ENCODE assay signal across 9 mouse cellular contexts in the genomic region with DNA sequence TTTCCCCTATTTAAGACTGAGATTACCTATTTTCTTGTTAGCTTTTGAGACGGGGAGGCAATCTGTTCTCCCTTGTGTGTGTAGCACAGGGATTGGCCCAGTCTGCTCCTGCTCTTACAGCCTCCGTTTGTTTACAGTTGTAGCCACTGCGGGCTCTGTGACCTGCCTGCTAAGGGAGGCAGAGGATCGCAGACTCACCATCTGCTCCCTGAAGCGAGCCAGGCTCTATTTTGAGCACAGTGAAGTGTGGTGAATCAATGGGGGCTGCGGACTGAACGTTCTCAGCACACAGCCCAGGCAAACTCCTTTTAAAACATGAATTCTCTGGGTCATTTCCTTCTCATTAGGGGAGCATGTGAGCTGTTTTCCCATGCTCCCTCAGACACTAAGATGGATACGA. TPM values are rescaled to one million over a fixed set of nuclear protein-coding genes. Genes with fewer than 3 reads are reported as not detected.
DNase-seq lines count a peak whose midpoint lies in the region; ATAC-seq and TF ChIP-seq lines count a peak whose summit lies in the region.
"Had no signal": no experiment of that assay in that cellular context is flagged by ENCODE, and none has a peak within 500 bp of the region (broad histone marks: within the 10 kb centered on the region; RNA-seq: fewer than 3 reads in every experiment).

No protein-coding gene starts in this region.

- H3K9me3 ChIP-seq in heart, embryonic 10.5 days: no peaks in the 10 kb centered on the region
- no peaks in the 10 kb centered on the region for H3K9me3 ChIP-seq in heart, postnatal 0 days (replicated peaks; ENCODE audit: control insufficient read depth, low read length)
- H3K9me3 ChIP-seq in midbrain, embryonic 14.5 days (ENCODE audit: control insufficient read depth, low read length): no peaks in the 10 kb centered on the region
- no peaks in the 10 kb centered on the region for H3K9me3 ChIP-seq in limb, embryonic 10.5 days (replicated peaks)

- peaks cover 7% of the 10 kb centered on the region; the same call in 1 of the 2 replicates for H3K36me3 ChIP-seq in heart, embryonic 10.5 days
- peaks cover 7% of the 10 kb centered on the region; the same call in 1 of the 2 replicates for H3K36me3 ChIP-seq in heart, postnatal 0 days (replicated peaks; ENCODE audit: control insufficient read depth, insufficient read depth, low read length)
- peaks cover 26% of the 10 kb centered on the region for H3K36me3 ChIP-seq in midbrain, embryonic 14.5 days (ENCODE audit: control insufficient read depth, insufficient read depth, low read length)
- peaks cover 61% of the 10 kb centered on the region for H3K36me3 ChIP-seq in limb, embryonic 10.5 days

- peak overlapping the region; percentile 13; the same call in 1 of the 2 replicates for H3K4me2 ChIP-seq in heart, postnatal 0 days (ENCODE audit: low read depth, low read length)
- H3K4me2 ChIP-seq in midbrain, embryonic 14.5 days (ENCODE audit: low read length): no peak overlapping the region

- no peak for TF ChIP-seq CTCF in heart, postnatal 0 days (IDR thresholded peaks at IDR 0.05; ENCODE audit: low read depth)

- H3K4me1 ChIP-seq in heart, embryonic 10.5 days: peaks cover 29% of the 10 kb centered on the region
- peaks cover 8% of the 10 kb centered on the region; the same call in 1 of the 2 replicates for H3K4me1 ChIP-seq in heart, postnatal 0 days (ENCODE audit: control insufficient read depth, insufficient read depth)
- H3K4me1 ChIP-seq in midbrain, embryonic 14.5 days (ENCODE audit: control insufficient read depth, insufficient read depth, low read length): no peaks in the 10 kb centered on the region
- no peaks in the 10 kb centered on the region for H3K4me1 ChIP-seq in limb, embryonic 10.5 days

- H3K27me3 ChIP-seq in heart, embryonic 10.5 days (ENCODE audit: insufficient read depth, poor library complexity, severe bottlenecking): no peaks in the 10 kb centered on the region
- no peaks in the 10 kb centered on the region for H3K27me3 ChIP-seq in heart, postnatal 0 days (ENCODE audit: control insufficient read depth, insufficient read depth, low read length)
- H3K27me3 ChIP-seq in midbrain, embryonic 14.5 days (ENCODE audit: control insufficient read depth, insufficient read depth, low read length): no peaks in the 10 kb centered on the region
- no peaks in the 10 kb centered on the region for H3K27me3 ChIP-seq in limb, embryonic 10.5 days (ENCODE audit: low read depth, poor library complexity, severe bottlenecking)

- peak; percentile 34; the same call in 1 of the 2 replicates for ATAC-seq in heart, postnatal 0 days (ENCODE audit: insufficient read depth, low read depth)
- ATAC-seq in midbrain, embryonic 14.5 days (ENCODE audit: low FRiP score, low TSS enrichment): no peak

- WGBS in heart, embryonic 10.5 days: 26% methylated on average over 8 of the region's 8 CpGs
- 23% methylated on average over 8 of the region's 8 CpGs for WGBS in heart, postnatal 0 days
- 46% methylated on average over 8 of the region's 8 CpGs for WGBS in midbrain, embryonic 14.5 days
- 29% methylated on average over 8 of the region's 8 CpGs for WGBS in limb, embryonic 10.5 days

- peak; percentile 93 for DNase-seq in heart, adult 11 months
- DNase-seq in heart, embryonic 10.5 days (ENCODE audit: low spot score): no peak
- DNase-seq in cerebellum, adult 9-11 months: peak; percentile 91
- DNase-seq in heart, postnatal 0 days (ENCODE audit: low spot score): peak; percentile 14
- DNase-seq in midbrain, embryonic 14.5 days: peak; percentile 35
- no peak for DNase-seq in limb, embryonic 10.5 days (ENCODE audit: low spot score)
- DNase-seq in urinary bladder, postnatal 25 days (ENCODE audit: low spot score): no peak
- no peak for DNase-seq in testis, postnatal 10 days (ENCODE audit: low spot score)

- no peak overlapping the region for H3K9ac ChIP-seq in heart, postnatal 0 days (replicated peaks; ENCODE audit: low read depth, low read length)
- no peak overlapping the region for H3K9ac ChIP-seq in midbrain, embryonic 14.5 days (replicated peaks; ENCODE audit: low read length)

- no peak overlapping the region for H3K4me3 ChIP-seq in heart, embryonic 10.5 days
- H3K4me3 ChIP-seq in heart, postnatal 0 days (ENCODE audit: low read depth, low read length): no peak overlapping the region
- H3K4me3 ChIP-seq in midbrain, embryonic 14.5 days (replicated peaks; ENCODE audit: low read depth, low read length): no peak overlapping the region
- no peak overlapping the region for H3K4me3 ChIP-seq in limb, embryonic 10.5 days

- no peak overlapping the region for H3K27ac ChIP-seq in heart, embryonic 10.5 days
- peak overlapping the region; percentile 40; the same call in 1 of the 2 replicates for H3K27ac ChIP-seq in heart, postnatal 0 days (ENCODE audit: low read depth)
- peak overlapping the region; percentile 32; the same call in 1 of the 2 replicates for H3K27ac ChIP-seq in midbrain, embryonic 14.5 days (replicated peaks; ENCODE audit: low read depth, low read length)
- H3K27ac ChIP-seq in limb, embryonic 10.5 days: no peak overlapping the region

- no peak for TF ChIP-seq EP300 in heart, postnatal 0 days (IDR thresholded peaks at IDR 0.05; ENCODE audit: low read depth)

RNA-seq across cellular contexts. Expression of a gene that starts 27.4 kb away (rescaled TPM):
- 2.0 and 2.8 TPM in 2 replicates for polyA plus RNA-seq in heart, embryonic 10.5 days (2016; fragmentation: Nextera tagmentation; extraction: Ambion mirVana)
- total RNA-seq in heart, postnatal 0 days (2014; rRNA removed; ENCODE audit: low replicate concordance): 13.0 and 17.6 TPM in 2 replicates
- 7.0 and 7.4 TPM in 2 replicates for polyA plus RNA-seq in heart, postnatal 0 days (2015; fragmentation: Nextera tagmentation; extraction: Ambion mirVana)
- polyA plus RNA-seq in midbrain, embryonic 14.5 days (2014; fragmentation: Nextera tagmentation; extraction: Ambion mirVana): 0.74 and 0.95 TPM in 2 replicates
- polyA plus RNA-seq in limb, embryonic 10.5 days (2016; fragmentation: Nextera tagmentation; extraction: Ambion mirVana): 1.3 and 1.8 TPM in 2 replicates
- total RNA-seq: neutrophil, adult 5-6 weeks had no signal

RNA-seq across cellular contexts. Expression of a gene that starts 31.5 kb away (rescaled TPM):
- polyA plus RNA-seq in heart, embryonic 10.5 days (2016; fragmentation: Nextera tagmentation; extraction: Ambion mirVana): 16.9 and 20.5 TPM in 2 replicates
- total RNA-seq in heart, postnatal 0 days (2014; rRNA removed; ENCODE audit: low replicate concordance): 6.7 and 8.9 TPM in 2 replicates
- 17.2 and 21.3 TPM in 2 replicates for polyA plus RNA-seq in heart, postnatal 0 days (2015; fragmentation: Nextera tagmentation; extraction: Ambion mirVana)
- 10.8 and 17.2 TPM in 2 replicates for polyA plus RNA-seq in midbrain, embryonic 14.5 days (2014; fragmentation: Nextera tagmentation; extraction: Ambion mirVana)
- 36.4 and 43.6 TPM in 2 replicates for polyA plus RNA-seq in limb, embryonic 10.5 days (2016; fragmentation: Nextera tagmentation; extraction: Ambion mirVana)

RNA-seq across cellular contexts. Expression of a gene that starts 35.1 kb away (rescaled TPM):
- polyA plus RNA-seq in heart, embryonic 10.5 days (2016; fragmentation: Nextera tagmentation; extraction: Ambion mirVana): 33.8 and 35.4 TPM in 2 replicates
- total RNA-seq in heart, postnatal 0 days (2014; rRNA removed; ENCODE audit: low replicate concordance): 4.6 and 13.3 TPM in 2 replicates
- polyA plus RNA-seq in heart, postnatal 0 days (2015; fragmentation: Nextera tagmentation; extraction: Ambion mirVana): 63.3 and 65.0 TPM in 2 replicates
- 38.2 and 44.6 TPM in 2 replicates for polyA plus RNA-seq in midbrain, embryonic 14.5 days (2014; fragmentation: Nextera tagmentation; extraction: Ambion mirVana)
- 19.0 and 19.9 TPM in 2 replicates for polyA plus RNA-seq in limb, embryonic 10.5 days (2016; fragmentation: Nextera tagmentation; extraction: Ambion mirVana)

Comparison
In these comparisons a context has a peak if more than half of its experiments do, and no peak if none do; other contexts are left out.
1. DNase-seq: peak in heart, adult 11 months (single experiment), cerebellum, adult 9-11 months (single experiment), heart, postnatal 0 days (single experiment) and midbrain, embryonic 14.5 days (single experiment); none in heart, embryonic 10.5 days (single experiment), limb, embryonic 10.5 days (single experiment), urinary bladder, postnatal 25 days (single experiment) and testis, postnatal 10 days (single experiment).
2. H3K27ac ChIP-seq: peak in heart, postnatal 0 days (single experiment) and midbrain, embryonic 14.5 days (single experiment); none in heart, embryonic 10.5 days (single experiment) and limb, embryonic 10.5 days (single experiment).